Mouse (Mus musculus) ES-E14 (cell line): ENCODE measurements around the gene Lin52. TPM values are rescaled to one million over a fixed set of nuclear protein-coding genes. Genes with fewer than 3 reads are reported as not detected.

Source experiments
- DNase-seq: peaks from one replicate; pipeline ENCODE4 v3.0.0-alpha.2; 2013; ENCODE audit warnings: low read depth, low spot score
- H3K27ac ChIP-seq: 2 replicates; pipeline ENCODE4 v1.5.1; 2012; ENCODE audit warnings: low read depth, mild to moderate bottlenecking, low read length, moderate library complexity, mixed read lengths; ENCODE audit not compliant: poor library complexity, insufficient read depth, severe bottlenecking
- H3K36me3 ChIP-seq: 2 replicates; pipeline ENCODE4 v1.6.1; 2012; ENCODE audit warnings: mild to moderate bottlenecking, low read length, moderate library complexity, mixed read lengths; ENCODE audit not compliant: control insufficient read depth, poor library complexity, insufficient read depth, severe bottlenecking
- H3K4me1 ChIP-seq, 2 experiments: fragments of 150-350 bp in 1 of 2; sonication (generic) in 1 of 2; 2 replicates each; pipeline ENCODE4 v1.6.1; 2012; ENCODE audit warnings: low read length in 2 of 2, mild to moderate bottlenecking in 1 of 2, mixed read lengths in 1 of 2; ENCODE audit not compliant: control insufficient read depth in 2 of 2, insufficient read depth in 2 of 2, poor library complexity in 1 of 2
- H3K4me3 ChIP-seq, 2 experiments: fragments of 150-350 bp in 1 of 2; sonication (generic) in 1 of 2; 2 replicates each; pipeline ENCODE4 v1.5.1; 2012; ENCODE audit warnings: low read length in 2 of 2, low read depth in 1 of 2, mild to moderate bottlenecking in 1 of 2, mixed read lengths in 1 of 2; ENCODE audit not compliant: insufficient read depth in 1 of 2, poor library complexity in 1 of 2, severe bottlenecking in 1 of 2
- H3K9ac ChIP-seq: 2 replicates; pipeline ENCODE4 v1.6.1; 2012; ENCODE audit warnings: low read depth, mild to moderate bottlenecking, low read length, mixed read lengths; ENCODE audit not compliant: poor library complexity, insufficient read depth, severe bottlenecking
- H3K9me3 ChIP-seq: fragments of 150-350 bp; sonication (generic); 2 replicates; pipeline ENCODE4 v1.6.1; 2012; ENCODE audit warnings: low read depth, mild to moderate bottlenecking, low read length; ENCODE audit not compliant: control insufficient read depth, insufficient read depth
- CHD2 ChIP-seq: IDR thresholded peaks from 2 replicates; pipeline ENCODE4 v1.6.1; 2014; ENCODE audit warnings: mild to moderate bottlenecking, low read depth, low read length, inconsistent platforms
- HCFC1 ChIP-seq: IDR thresholded peaks from 2 replicates; pipeline ENCODE4 v1.6.1; 2012; ENCODE audit warnings: low read length, inconsistent platforms, borderline replicate concordance; ENCODE audit not compliant: insufficient read depth
- MAFK ChIP-seq: IDR thresholded peaks from 2 replicates; pipeline ENCODE4 v1.6.1; 2014; ENCODE audit warnings: mild to moderate bottlenecking, low read depth, low read length, inconsistent platforms; ENCODE audit not compliant: insufficient read depth
- ZC3H11A ChIP-seq: IDR thresholded peaks from 2 replicates; pipeline ENCODE4 v1.6.1; 2012; ENCODE audit warnings: low read depth, mild to moderate bottlenecking, inconsistent platforms, low read length, borderline replicate concordance
- ZNF384 ChIP-seq: IDR thresholded peaks from 2 replicates; pipeline ENCODE4 v1.6.1; 2012; ENCODE audit warnings: low read depth, low read length, inconsistent platforms
- in situ Hi-C, 2 experiments: fragments of 600-800 bp; cut with MboI; formaldehyde crosslinking; loops; one replicate each; pipeline ENCODE4 v1.15.1; 2025; ENCODE audit warnings: low sequenced_read_pairs in 2 of 2, inconsistent platforms in 1 of 2; ENCODE audit not compliant: unreplicated experiment in 2 of 2
- total RNA-seq: library from RNA; depleted of rRNA; stranded (reverse); fragments of 300-350 nt; gene quantifications from 2 replicates; pipeline ENCODE4 v1.2.3, GENCODE M21; 2012

Gene Lin52
- total RNA-seq, 1 experiment = 10.5 TPM

- Histone ChIP-seq H3K4me3 (no peak overlapping the region), H3K27ac (no peak overlapping the region), H3K9ac (no peak overlapping the region), H3K36me3 (no peaks in the 10 kb centered on the region), H3K9me3 (no peaks in the 10 kb centered on the region), H3K4me1 (no peaks in the 10 kb centered on the region)
- TF ChIP-seq ZC3H11A = no peak
- in situ Hi-C loops = no loop called here
- DNase-seq = peak; percentile 47
Observed at GRCm38 (mm10) chr12:84516642-84517041, 65.4 kb downstream of the Lin52 start.

GRCm38 (mm10) chr12:84518018-84518417, 66.8 kb downstream of the Lin52 start:
- no peak for DNase-seq
- Histone ChIP-seq H3K36me3 (peaks cover 2% of the 10 kb centered on the region; the same call in 1 of the 2 replicates), H3K9me3 (no peaks in the 10 kb centered on the region), H3K4me1 (no peaks in the 10 kb centered on the region), H3K27ac (no peak overlapping the region), H3K4me3 (no peak overlapping the region), H3K9ac (no peak overlapping the region)
- in situ Hi-C loops = no loop called here
- TF ChIP-seq HCFC1 = no peak
- TF ChIP-seq CHD2 = no peak
- no peak for TF ChIP-seq ZC3H11A
- no peak for TF ChIP-seq ZNF384
- no peak for TF ChIP-seq MAFK

GRCm38 (mm10) chr12:84523728-84524127, 72.5 kb downstream of the Lin52 start:
- H3K9ac ChIP-seq = no peak overlapping the region

GRCm38 (mm10) chr12:84524147-84525050, 73.2 kb downstream of the Lin52 start:
- Histone ChIP-seq H3K9me3 (no peaks in the 10 kb centered on the region), H3K27ac (no peak overlapping the region), H3K4me3 (no peak overlapping the region), H3K36me3 (peaks cover 2% of the 10 kb centered on the region; the same call in 1 of the 2 replicates), H3K9ac (no peak overlapping the region), H3K4me1 (peaks cover 2 to 4% of the 10 kb centered on the region in 2 experiments; a peak in 1 of 4 replicates)
- TF ChIP-seq ZNF384 = no peak
- no peak for TF ChIP-seq CHD2
- TF ChIP-seq HCFC1 = no peak
- no peak for TF ChIP-seq MAFK
- TF ChIP-seq ZC3H11A = no peak
- in situ Hi-C loops = no loop called here
- DNase-seq = no peak

More at GRCm38 (mm10) chr12:84523728-84524127, 72.5 kb downstream of the Lin52 start:
- DNase-seq = no peak
- in situ Hi-C loops = no loop called here
- no peaks in the 10 kb centered on the region for H3K9me3 ChIP-seq
- no peak overlapping the region for H3K4me3 ChIP-seq
- no peak for TF ChIP-seq HCFC1
- TF ChIP-seq MAFK = no peak
- no peak for TF ChIP-seq CHD2
- no peak for TF ChIP-seq ZNF384
- TF ChIP-seq ZC3H11A = no peak
- no peak overlapping the region for H3K27ac ChIP-seq
- H3K36me3 ChIP-seq = peaks cover 2% of the 10 kb centered on the region; the same call in 1 of the 2 replicates
- peaks cover 2 to 4% of the 10 kb centered on the region in 2 experiments; a peak in 1 of 4 replicates for H3K4me1 ChIP-seq
